9 mouse cellular contexts compared by ENCODE assay signal in the genomic region with DNA sequence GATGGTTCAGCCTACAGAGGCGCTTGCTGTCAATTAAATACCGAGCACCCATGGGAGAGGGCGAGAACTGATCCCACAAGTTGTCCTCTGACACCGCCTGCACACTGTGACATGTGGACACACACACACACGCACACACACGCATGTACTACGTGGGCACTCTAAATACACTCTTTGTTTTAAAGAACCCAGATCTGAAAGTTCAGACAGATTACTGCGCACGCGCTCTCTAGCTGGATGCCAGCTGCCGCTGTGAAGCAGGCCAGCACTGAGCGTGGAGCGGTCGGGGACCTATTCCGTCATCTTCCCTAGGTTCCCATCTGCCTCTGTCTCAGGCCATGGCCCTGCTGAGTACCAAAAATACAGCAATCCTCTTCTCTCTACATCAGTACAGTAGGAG.
A peak's percentile ranks its signal among the peaks of the same experiment; 100 is the strongest.
DNase-seq lines count a peak whose midpoint lies in the region; ATAC-seq and TF ChIP-seq lines count a peak whose summit lies in the region.
"Had no signal": no experiment of that assay in that cellular context is flagged by ENCODE, and none has a peak within 500 bp of the region (broad histone marks: within the 10 kb centered on the region; RNA-seq: fewer than 3 reads in every experiment).

No protein-coding gene starts in this region.

- no peaks in the 10 kb centered on the region for H3K36me3 ChIP-seq in intestine, embryonic 15.5 days

- no peak overlapping the region for H3K4me2 ChIP-seq in intestine, embryonic 15.5 days (replicated peaks)

- 67% methylated on average over 15 of the region's 15 CpGs for WGBS in intestine, embryonic 15.5 days

- no peak for TF ChIP-seq CTCF in gastrocnemius, adult 2 months (IDR thresholded peaks at IDR 0.05)

- H3K9me3 ChIP-seq in intestine, embryonic 15.5 days, result no peaks in the 10 kb centered on the region

- peaks cover 5% of the 10 kb centered on the region; the same call in 1 of the 2 replicates for H3K4me1 ChIP-seq in brown adipose tissue, adult 24 weeks (ENCODE audit: control insufficient read depth, insufficient read depth, insufficient read length, low read length)
- H3K4me1 ChIP-seq in intestine, embryonic 15.5 days (replicated peaks), result no peaks in the 10 kb centered on the region

- H3K4me3 ChIP-seq in gastrocnemius, adult 2 months, result no peak overlapping the region
- peak overlapping the region; percentile 23; the same call in 1 of the 2 replicates for H3K4me3 ChIP-seq in brown adipose tissue, adult 24 weeks (ENCODE audit: insufficient read depth, low read depth, low read length)
- no peak overlapping the region for H3K4me3 ChIP-seq in intestine, embryonic 15.5 days (replicated peaks)

- no peak overlapping the region for H3K9ac ChIP-seq in intestine, embryonic 15.5 days
- H3K9ac ChIP-seq: liver, embryonic 14.5 days had no signal

- peak; percentile 29 for DNase-seq in gastrocnemius, adult 2 months
- DNase-seq in gastrocnemius, postnatal 25 days, result no peak
- DNase-seq in frontal cortex, postnatal 10 days (ENCODE audit: low spot score in 2 of 2), result peak; percentile 22 to 30
- peak; percentile 59 to 61 for DNase-seq in layer of hippocampus, postnatal 36 days
- peak; percentile 60 to 74 for DNase-seq in right cerebral cortex, postnatal 36 days (ENCODE audit: low spot score in 2 of 2)
- DNase-seq in ovary, adult 18-20 months (ENCODE audit: low spot score), result no peak

- ATAC-seq in intestine, embryonic 15.5 days, result no peak; the same call in 1 of the 2 replicates

- H3K27ac ChIP-seq in gastrocnemius, adult 2 months, result no peak overlapping the region
- peak overlapping the region; percentile 66 for H3K27ac ChIP-seq in brown adipose tissue, adult 24 weeks (replicated peaks; ENCODE audit: low read depth, low read length)
- H3K27ac ChIP-seq in intestine, embryonic 15.5 days, result no peak overlapping the region
- H3K27ac ChIP-seq: liver, embryonic 14.5 days had no signal

- no peaks in the 10 kb centered on the region for H3K27me3 ChIP-seq in intestine, embryonic 15.5 days (replicated peaks)

- intact Hi-C loops in gastrocnemius, adult 2 months (cut with DNase I), result no loop called here

Comparison
In these comparisons a context has a peak if more than half of its experiments do, and no peak if none do; other contexts are left out.
1. DNase-seq: peak in gastrocnemius, adult 2 months (single experiment), frontal cortex, postnatal 10 days (2 of 2), layer of hippocampus, postnatal 36 days (2 of 2) and right cerebral cortex, postnatal 36 days (2 of 2); none in gastrocnemius, postnatal 25 days (single experiment) and ovary, adult 18-20 months (single experiment).